Mouse (Mus musculus) brain, embryonic 14.5 days (tissue): Measurements from ENCODE around the gene Epc2. TPM values are rescaled to one million over a fixed set of nuclear protein-coding genes. Genes with fewer than 3 reads are reported as not detected.

Experiments
- DNase-seq: peaks from one replicate; pipeline ENCODE4 v3.0.0-alpha.2; 2011; ENCODE audit warnings: low read depth
- CTCF ChIP-seq: fragments of 200-500 bp; IDR thresholded peaks from 2 replicates; pipeline ENCODE4 v1.5.1; 2012; ENCODE audit warnings: inconsistent platforms, mild to moderate bottlenecking, moderate library complexity, borderline replicate concordance; ENCODE audit not compliant: insufficient read depth, insufficient read length; ENCODE audit errors: extremely low read depth
- POLR2A ChIP-seq: fragments of 200-500 bp; IDR thresholded peaks from 2 replicates; pipeline ENCODE4 v1.6.1; 2012; ENCODE audit warnings: mild to moderate bottlenecking, inconsistent platforms, borderline replicate concordance; ENCODE audit not compliant: poor library complexity, insufficient read depth, insufficient read length, severe bottlenecking; ENCODE audit errors: extremely low read depth
- polyA plus RNA-seq: library from polyadenylated mRNA; depleted of rRNA; stranded (reverse); fragments of >200 nt; gene quantifications from 2 replicates; pipeline ENCODE4 v1.2.3, GENCODE M21; 2012

The Epc2 gene
- polyA plus RNA-seq, 1 experiment = 40.0 TPM

DNA sequence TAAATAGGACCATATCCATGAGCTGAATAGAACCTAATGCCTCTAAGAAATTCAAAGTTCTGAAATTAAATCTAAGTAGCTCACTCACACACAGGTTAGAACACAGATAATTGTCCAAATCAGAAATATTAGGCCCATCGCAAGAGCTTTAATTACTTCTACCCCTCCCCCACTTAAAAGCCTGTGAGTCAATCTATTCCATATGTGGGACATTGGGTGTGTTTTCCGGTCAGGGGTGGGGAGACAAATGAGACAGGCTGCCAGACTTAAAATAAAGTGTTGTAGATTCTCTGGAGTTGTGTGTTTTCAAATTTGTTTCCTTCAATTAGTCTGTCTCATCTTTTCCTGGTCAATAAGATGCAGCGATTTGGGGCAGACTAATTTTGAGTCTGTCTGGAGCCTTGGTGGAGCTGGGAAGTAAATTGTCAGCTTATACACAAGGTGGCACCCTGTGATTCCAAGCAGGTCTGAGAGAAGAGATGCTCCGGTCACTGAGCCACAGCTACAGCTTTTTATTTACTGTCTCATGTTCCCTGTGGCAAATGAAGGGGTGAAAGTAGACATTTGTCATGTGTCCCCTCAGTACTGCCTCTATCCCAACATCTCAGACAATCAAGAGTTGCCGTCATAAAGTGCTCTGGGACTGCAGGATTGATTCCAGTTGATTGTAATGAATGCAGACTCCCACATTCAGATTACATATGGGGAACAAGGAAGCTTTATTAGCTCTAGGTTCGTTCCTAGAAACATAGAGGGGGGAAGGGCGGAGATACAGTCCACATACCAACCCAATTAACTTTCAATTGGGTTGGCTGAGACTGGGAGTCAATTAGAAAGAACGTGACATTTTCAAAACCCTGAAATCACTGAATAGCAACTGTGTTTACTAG lies 3.5 kb upstream of the Epc2 start:
- TF ChIP-seq POLR2A (no peak), CTCF (peak; percentile 47; the same call in 1 of the 2 replicates)
- peak; percentile 69 for DNase-seq

DNA sequence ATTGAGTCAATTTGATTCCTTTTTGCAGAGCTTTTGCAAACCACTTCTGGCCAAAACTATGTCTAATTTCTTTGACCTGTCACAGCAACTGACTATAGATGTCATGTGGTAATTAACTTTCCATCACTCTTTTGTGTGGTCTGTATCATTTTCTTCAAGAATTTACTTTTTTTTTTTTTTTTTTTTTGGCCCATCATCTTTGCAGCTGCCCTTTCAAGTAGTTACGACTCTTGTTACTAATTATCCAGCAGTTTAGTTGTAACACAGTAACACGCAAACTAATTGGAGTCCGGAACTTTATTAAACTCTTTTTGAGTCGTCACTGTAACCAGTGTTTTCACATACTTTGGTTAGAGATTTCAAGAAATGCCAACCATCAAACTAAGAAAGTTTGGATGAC lies 819 bp upstream of the Epc2 start:
- peak; percentile 20 for DNase-seq
- TF ChIP-seq POLR2A (no peak), CTCF (no peak)

DNA sequence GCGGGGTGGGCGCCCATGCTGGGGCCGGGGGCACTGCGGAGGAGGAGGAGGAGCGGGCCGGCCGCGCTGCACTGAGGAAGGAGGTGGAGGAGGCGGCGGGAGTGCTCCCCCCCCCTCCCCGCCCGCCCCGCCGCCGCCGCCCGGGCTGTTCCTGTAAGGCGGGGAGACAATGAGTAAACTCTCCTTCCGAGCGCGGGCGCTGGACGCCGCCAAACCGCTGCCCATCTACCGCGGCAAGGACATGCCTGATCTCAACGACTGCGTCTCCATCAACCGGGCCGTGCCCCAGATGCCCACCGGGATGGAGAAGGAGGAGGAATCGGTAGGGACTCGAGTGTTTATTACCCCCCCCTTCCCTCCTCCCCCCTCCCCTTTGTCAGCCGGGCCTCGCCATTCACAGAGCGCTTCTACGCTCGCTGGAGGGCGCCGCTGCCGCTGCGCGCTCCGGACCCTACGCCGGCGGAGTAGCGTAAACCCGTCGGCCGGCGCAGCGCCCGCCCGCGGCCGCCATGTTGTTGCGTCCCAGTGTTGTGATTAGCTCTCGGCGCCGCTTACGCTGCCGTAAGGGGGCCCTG lies 438 bp downstream of the Epc2 start:
- peak; percentile 32; the same call in 1 of the 2 replicates for TF ChIP-seq POLR2A
- no peak for TF ChIP-seq CTCF
- DNase-seq = peak; percentile 98

DNA sequence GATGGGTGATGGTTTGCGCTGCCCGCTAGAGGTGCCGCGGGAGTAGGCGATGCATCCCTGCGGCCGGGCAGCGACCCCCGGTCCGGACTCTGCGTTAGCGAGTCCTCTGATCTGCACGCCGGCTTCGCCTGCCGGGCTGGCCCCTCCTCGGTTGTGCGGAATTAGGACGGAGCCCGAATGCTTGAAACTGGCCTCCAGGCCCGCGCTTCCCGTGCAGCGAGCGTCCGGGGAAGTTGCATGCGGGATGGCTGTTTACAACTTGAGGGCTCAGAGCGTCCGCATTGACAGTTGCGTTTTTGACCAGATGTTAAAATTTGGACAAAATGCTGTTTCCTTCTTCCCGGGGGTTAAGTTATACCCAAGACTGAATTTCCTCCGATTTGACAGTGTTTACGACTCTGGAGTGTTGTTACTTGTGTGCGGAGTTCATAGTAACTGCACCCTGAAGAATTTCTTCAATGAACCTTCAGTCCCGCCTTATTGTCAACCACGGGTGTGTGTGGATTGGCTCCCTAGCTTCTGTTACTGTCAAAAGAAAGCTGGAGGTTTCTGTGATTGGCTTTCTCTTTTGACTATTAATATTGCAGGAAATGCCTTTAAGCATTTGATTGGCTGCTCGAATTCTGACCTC lies 1.3 kb downstream of the Epc2 start:
- DNase-seq = peak; percentile 96
- TF ChIP-seq POLR2A (no peak), CTCF (no peak)

DNA sequence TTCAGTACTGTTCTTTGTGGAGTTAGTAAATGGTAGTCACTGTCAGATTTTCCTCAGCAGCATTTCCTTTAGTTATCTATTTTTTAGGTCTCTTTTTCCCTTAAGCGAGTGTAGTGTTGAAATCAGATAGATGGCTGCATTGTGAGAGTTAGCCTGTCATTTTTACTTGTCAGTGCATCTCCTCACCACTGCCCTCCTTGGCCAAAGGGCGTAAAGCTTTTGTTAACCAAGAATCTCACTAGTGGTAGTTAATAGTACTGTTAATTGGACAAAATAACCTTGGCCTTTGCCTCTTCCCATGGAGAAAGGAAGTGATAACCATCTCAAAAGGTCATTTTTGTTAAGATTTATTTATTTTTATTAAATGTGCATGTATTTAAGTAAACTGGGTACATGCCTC lies 6.5 kb downstream of the Epc2 start:
- TF ChIP-seq POLR2A = no peak
- TF ChIP-seq CTCF = no peak
- no peak for DNase-seq

DNA sequence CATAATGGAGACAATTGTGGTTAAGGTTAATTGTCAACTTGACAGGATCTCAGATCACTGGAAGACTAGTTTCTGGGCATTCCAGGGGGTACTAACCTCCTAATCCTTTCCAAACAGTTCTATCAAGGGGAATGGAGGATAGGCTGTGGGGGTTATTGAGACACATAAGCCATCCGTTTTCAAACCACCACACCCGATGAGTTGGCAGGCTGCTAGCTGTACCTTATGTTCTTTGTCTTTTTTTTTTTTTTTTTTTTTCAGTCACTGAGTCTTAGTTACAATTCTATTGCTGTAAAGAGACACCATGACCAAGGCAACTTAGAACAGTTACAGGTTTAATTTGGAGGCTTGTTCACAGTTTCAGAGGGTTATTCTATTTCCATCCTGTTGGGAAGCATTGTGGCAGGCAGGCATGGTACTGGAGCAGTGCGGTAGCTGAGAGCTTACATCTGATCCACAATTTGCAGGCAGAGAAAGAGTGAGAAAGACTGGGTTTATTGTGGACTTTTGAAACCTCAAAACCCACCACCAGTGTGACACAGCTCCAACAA lies 14.5 kb downstream of the Epc2 start:
- DNase-seq = no peak
- TF ChIP-seq POLR2A (no peak), CTCF (no peak)

DNA sequence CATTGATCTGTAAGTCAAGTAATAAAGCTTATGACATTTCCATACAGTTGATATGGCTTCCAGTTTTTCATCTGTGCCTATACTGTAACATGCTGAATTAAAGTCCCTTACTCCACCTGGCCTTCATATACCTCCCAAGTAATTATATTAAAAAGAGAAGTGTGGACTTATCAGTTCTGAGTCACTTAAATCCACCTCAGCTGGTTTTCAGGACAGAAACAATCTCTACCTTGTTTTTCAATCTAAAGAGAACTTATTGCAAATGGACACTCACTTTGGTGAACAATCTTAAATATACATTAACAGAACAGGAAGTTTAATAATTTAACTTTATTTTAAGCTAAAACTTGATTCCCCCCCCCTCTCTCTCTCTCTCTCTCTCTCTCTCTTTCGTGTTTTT lies 15.8 kb downstream of the Epc2 start:
- no peak for DNase-seq
- TF ChIP-seq POLR2A (no peak), CTCF (no peak)

DNA sequence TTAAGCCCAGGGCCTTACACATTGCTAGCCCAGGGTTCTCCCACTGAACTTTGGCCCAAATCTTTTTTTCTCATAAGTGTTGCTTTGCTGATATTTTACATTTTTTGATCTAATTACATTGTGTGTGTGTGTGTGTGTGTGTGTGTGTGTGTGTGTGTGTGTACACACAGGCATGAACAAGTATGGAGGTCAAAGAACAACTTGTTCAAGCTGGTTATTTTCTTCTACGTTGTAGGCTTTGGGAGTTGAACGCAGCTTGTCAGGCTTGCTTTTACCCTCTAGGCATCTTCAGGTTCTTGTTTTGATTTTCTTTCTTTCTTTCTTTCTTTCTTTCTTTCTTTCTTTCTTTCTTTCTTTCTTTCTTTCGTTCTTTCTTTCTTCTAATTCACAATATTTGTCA lies 19.9 kb downstream of the Epc2 start:
- no peak for TF ChIP-seq POLR2A
- DNase-seq = no peak

DNA sequence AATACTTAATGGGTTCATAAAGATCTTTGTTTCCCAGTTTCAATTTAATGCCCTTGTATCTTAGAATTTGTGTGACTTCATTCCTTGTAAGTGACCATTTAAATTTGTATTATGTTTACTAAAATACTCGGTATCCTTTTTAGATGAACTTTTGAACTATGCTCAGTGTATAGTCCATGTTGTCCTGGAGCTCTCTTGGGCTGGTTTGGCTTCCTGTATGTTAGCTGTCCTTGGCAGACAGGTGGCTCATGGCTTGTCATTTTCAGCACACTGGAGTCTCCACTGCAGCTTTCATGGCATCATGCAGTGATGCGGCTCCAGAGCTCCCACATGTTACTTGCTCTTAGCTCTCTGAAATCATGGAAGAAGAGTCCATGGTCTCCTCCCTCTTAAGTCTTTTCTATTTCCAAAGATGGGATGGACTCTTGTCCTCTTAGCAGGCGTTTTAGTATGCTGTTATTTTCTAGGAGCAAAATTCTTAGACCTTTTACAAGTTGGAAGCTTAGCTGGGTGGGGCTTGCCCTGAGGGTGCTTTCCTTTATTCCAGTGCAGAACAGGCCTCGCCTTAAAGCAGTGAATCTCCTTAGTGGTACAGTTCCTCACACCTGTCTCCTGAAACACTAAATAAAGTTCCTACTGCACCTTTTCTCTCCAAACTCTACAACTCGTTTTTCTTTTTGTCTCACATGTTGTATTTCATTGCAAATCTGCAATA lies 20.5 kb downstream of the Epc2 start:
- TF ChIP-seq CTCF = no peak
- no peak for DNase-seq

DNA sequence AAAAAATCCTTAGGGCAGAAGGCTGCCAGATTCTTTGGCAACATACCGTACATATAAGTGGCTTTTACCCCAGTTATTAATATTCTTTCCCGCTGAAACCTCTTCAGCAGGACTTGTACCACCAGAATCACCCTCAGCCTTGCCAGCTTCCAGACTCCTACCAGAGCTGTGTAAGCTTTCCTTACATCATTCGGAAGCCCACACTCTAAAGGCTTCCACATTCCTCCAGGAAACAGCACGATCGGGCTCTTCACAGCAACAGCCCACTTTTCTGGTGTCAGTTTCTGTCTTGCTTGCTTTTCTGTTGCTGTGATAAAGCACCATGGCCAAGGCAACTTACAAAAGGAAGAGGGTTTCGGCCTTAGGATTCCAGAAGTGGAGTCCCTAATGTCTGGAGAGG lies 21.2 kb downstream of the Epc2 start:
- TF ChIP-seq CTCF (no peak), POLR2A (no peak)
- no peak for DNase-seq

DNA sequence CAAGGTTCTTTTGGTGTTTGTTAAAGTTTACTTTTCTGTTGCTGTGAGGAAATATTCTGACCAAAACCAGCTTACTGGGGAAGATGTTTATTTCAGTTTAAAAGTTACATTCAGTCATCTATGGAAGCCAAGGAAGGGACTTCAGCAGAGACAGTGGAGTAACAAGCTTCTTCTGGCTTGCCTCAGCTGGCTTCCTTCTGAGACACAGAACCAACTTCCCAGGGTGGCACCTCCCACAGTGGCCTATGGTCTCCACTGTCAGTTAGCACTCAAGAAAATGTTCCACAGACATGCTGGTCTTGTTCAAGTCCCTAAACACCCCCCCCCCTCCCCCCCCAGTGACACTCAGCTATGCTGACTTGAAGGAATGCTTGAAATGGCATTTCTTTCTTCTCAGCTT lies 30.9 kb downstream of the Epc2 start:
- TF ChIP-seq POLR2A (no peak), CTCF (no peak)
- no peak for DNase-seq
